Mouse (Mus musculus): Measurements from ENCODE around the gene Card9. TPM values are rescaled to one million over a fixed set of nuclear protein-coding genes. Genes with fewer than 3 reads are reported as not detected.
A peak's percentile ranks its signal among the peaks of the same experiment; 100 is the strongest.

The Card9 gene
- polyA plus RNA-seq, 1 experiment from 2014 or later: 0.62 TPM

- WGBS: 48% methylated on average over 11 of the region's 11 CpGs
- H3K9me3 ChIP-seq: no peaks in the 10 kb centered on the region
- H3K4me2 ChIP-seq: peak overlapping the region; percentile 14
- H3K4me1 ChIP-seq: peaks cover 57% of the 10 kb centered on the region
- peaks cover 74% of the 10 kb centered on the region for H3K36me3 ChIP-seq
- 0 out of 2 replicates have a peak overlapping the region, but pooled peaks have one; percentile 8 for H3K4me3 ChIP-seq
- peak overlapping the region; percentile 74 for H3K9ac ChIP-seq
- H3K27me3 ChIP-seq (replicated peaks): no peaks in the 10 kb centered on the region
- ATAC-seq (ENCODE audit: extremely low read depth, insufficient number of reproducible peaks, low FRiP score, low TSS enrichment): 0 out of 2 replicates have a peak, but pooled peaks have one; percentile 3
- peak overlapping the region; percentile 89 for H3K27ac ChIP-seq (replicated peaks)
Measured at GRCm38 (mm10) chr2:26342609-26343490, 17.9 kb downstream of the Card9 start.

- 34% methylated on average over 10 of the region's 10 CpGs for WGBS
- H3K9ac ChIP-seq: peak overlapping the region; percentile 74
- peak; percentile 42; the same call in 1 of the 2 replicates for ATAC-seq (ENCODE audit: extremely low read depth, insufficient number of reproducible peaks, low FRiP score, low TSS enrichment)
- peaks cover 66% of the 10 kb centered on the region for H3K36me3 ChIP-seq
- no peaks in the 10 kb centered on the region for H3K9me3 ChIP-seq
- no peaks in the 10 kb centered on the region for H3K27me3 ChIP-seq (replicated peaks)
- peak overlapping the region; percentile 14 for H3K4me2 ChIP-seq
- peaks cover 54% of the 10 kb centered on the region for H3K4me1 ChIP-seq
- H3K27ac ChIP-seq (replicated peaks): peak overlapping the region; percentile 89
- H3K4me3 ChIP-seq: no peak overlapping the region
Measured at GRCm38 (mm10) chr2:26342044-26342443, 18.7 kb downstream of the Card9 start.

- no peaks in the 10 kb centered on the region for H3K27me3 ChIP-seq (replicated peaks)
- H3K9me3 ChIP-seq: no peaks in the 10 kb centered on the region
- H3K36me3 ChIP-seq: peaks cover 61% of the 10 kb centered on the region
- H3K9ac ChIP-seq: peak overlapping the region; percentile 74
- H3K27ac ChIP-seq (replicated peaks): peak overlapping the region; percentile 89
- ATAC-seq (ENCODE audit: extremely low read depth, insufficient number of reproducible peaks, low FRiP score, low TSS enrichment): no peak
- no peak overlapping the region for H3K4me3 ChIP-seq
- peak overlapping the region; percentile 14 for H3K4me2 ChIP-seq
- H3K4me1 ChIP-seq: peaks cover 54% of the 10 kb centered on the region
- WGBS: 39% methylated on average over 2 of the region's 2 CpGs
Measured at GRCm38 (mm10) chr2:26341510-26341981, 19.2 kb downstream of the Card9 start.

- Histone ChIP-seq H3K9me3 (no peaks in the 10 kb centered on the region), H3K27ac (replicated peaks) (peak overlapping the region; percentile 33), H3K4me1 (peaks cover 54% of the 10 kb centered on the region), H3K9ac (peak overlapping the region; percentile 54), H3K36me3 (peaks cover 37% of the 10 kb centered on the region), H3K4me3 (no peak overlapping the region), H3K27me3 (replicated peaks) (no peaks in the 10 kb centered on the region), H3K4me2 (no peak overlapping the region)
- 54% methylated on average over 5 of the region's 5 CpGs for WGBS
- no peak for ATAC-seq (ENCODE audit: extremely low read depth, insufficient number of reproducible peaks, low FRiP score, low TSS enrichment)
Measured at GRCm38 (mm10) chr2:26339204-26339551, 21.5 kb downstream of the Card9 start.

- 76% methylated on average over 9 of the region's 13 CpGs for WGBS
Measured at GRCm38 (mm10) chr2:26338302-26339203, 22.2 kb downstream of the Card9 start.

GRCm38 (mm10) chr2:26330702-26331101, 30.0 kb downstream of the Card9 start:
- Histone ChIP-seq H3K27me3 (replicated peaks) (no peaks in the 10 kb centered on the region), H3K9me3 (no peaks in the 10 kb centered on the region), H3K9ac (peak overlapping the region; percentile 52), H3K4me1 (peaks cover 23% of the 10 kb centered on the region), H3K4me2 (peak overlapping the region; percentile 13; the same call in 1 of the 2 replicates), H3K4me3 (no peak overlapping the region), H3K36me3 (peaks cover 54% of the 10 kb centered on the region), H3K27ac (replicated peaks) (peak overlapping the region; percentile 48; the same call in 1 of the 2 replicates)
- no peak for ATAC-seq (ENCODE audit: extremely low read depth, insufficient number of reproducible peaks, low FRiP score, low TSS enrichment)
- WGBS: 69% methylated on average over 6 of the region's 6 CpGs

More at GRCm38 (mm10) chr2:26338302-26339203, 22.2 kb downstream of the Card9 start:
- peak; percentile 29; the same call in 1 of the 2 replicates for ATAC-seq (ENCODE audit: extremely low read depth, insufficient number of reproducible peaks, low FRiP score, low TSS enrichment)
- H3K4me3 ChIP-seq: no peak overlapping the region
- H3K4me1 ChIP-seq: peaks cover 53% of the 10 kb centered on the region
- H3K9me3 ChIP-seq: no peaks in the 10 kb centered on the region
- no peaks in the 10 kb centered on the region for H3K27me3 ChIP-seq (replicated peaks)
- peak overlapping the region; percentile 33 for H3K27ac ChIP-seq (replicated peaks)
- H3K36me3 ChIP-seq: peaks cover 31% of the 10 kb centered on the region
- H3K9ac ChIP-seq: peak overlapping the region; percentile 54
- H3K4me2 ChIP-seq: no peak overlapping the region

- H3K9ac ChIP-seq: peak overlapping the region; percentile 52
- H3K4me1 ChIP-seq: peaks cover 30% of the 10 kb centered on the region
- no peaks in the 10 kb centered on the region for H3K27me3 ChIP-seq (replicated peaks)
- peak overlapping the region; percentile 13 for H3K4me2 ChIP-seq
- no peak overlapping the region for H3K4me3 ChIP-seq
- ATAC-seq (ENCODE audit: extremely low read depth, insufficient number of reproducible peaks, low FRiP score, low TSS enrichment): no peak
- no peaks in the 10 kb centered on the region for H3K9me3 ChIP-seq
- peak overlapping the region; percentile 68 for H3K27ac ChIP-seq (replicated peaks)
- H3K36me3 ChIP-seq: peaks cover 60% of the 10 kb centered on the region
- WGBS: 82% methylated on average over 4 of the region's 4 CpGs
Measured at GRCm38 (mm10) chr2:26330056-26330468, 30.7 kb downstream of the Card9 start.

- peak; percentile 44; the same call in 1 of the 2 replicates for ATAC-seq (ENCODE audit: extremely low read depth, insufficient number of reproducible peaks, low FRiP score, low TSS enrichment)
- Histone ChIP-seq H3K9me3 (no peaks in the 10 kb centered on the region), H3K36me3 (peaks cover 67% of the 10 kb centered on the region), H3K27me3 (replicated peaks) (no peaks in the 10 kb centered on the region), H3K4me2 (no peak overlapping the region), H3K4me3 (no peak overlapping the region), H3K4me1 (peaks cover 36% of the 10 kb centered on the region), H3K27ac (replicated peaks) (peak overlapping the region; percentile 68), H3K9ac (no peak overlapping the region)
- 41% methylated on average over 8 of the region's 8 CpGs for WGBS
Measured at GRCm38 (mm10) chr2:26329402-26329801, 31.3 kb downstream of the Card9 start.

GRCm38 (mm10) chr2:26327852-26328251, 32.9 kb downstream of the Card9 start:
- Histone ChIP-seq H3K36me3 (peaks cover 82% of the 10 kb centered on the region), H3K27me3 (replicated peaks) (no peaks in the 10 kb centered on the region), H3K4me3 (no peak overlapping the region), H3K4me2 (no peak overlapping the region), H3K4me1 (peaks cover 44% of the 10 kb centered on the region), H3K9ac (no peak overlapping the region), H3K27ac (replicated peaks) (no peak overlapping the region), H3K9me3 (no peaks in the 10 kb centered on the region)
- ATAC-seq (ENCODE audit: extremely low read depth, insufficient number of reproducible peaks, low FRiP score, low TSS enrichment): no peak
- 86% methylated on average over 4 of the region's 4 CpGs for WGBS

GRCm38 (mm10) chr2:26325386-26326181, 35.1 kb downstream of the Card9 start:
- H3K9ac ChIP-seq: peak overlapping the region; percentile 33; the same call in 1 of the 2 replicates
- no peaks in the 10 kb centered on the region for H3K27me3 ChIP-seq (replicated peaks)
- no peaks in the 10 kb centered on the region for H3K9me3 ChIP-seq
- H3K27ac ChIP-seq (replicated peaks): peak overlapping the region; percentile 56
- 55% methylated on average over 15 of the region's 15 CpGs for WGBS
- peak; percentile 51; the same call in 1 of the 2 replicates for ATAC-seq (ENCODE audit: extremely low read depth, insufficient number of reproducible peaks, low FRiP score, low TSS enrichment)
- H3K36me3 ChIP-seq: peaks cover 73% of the 10 kb centered on the region
- H3K4me2 ChIP-seq: no peak overlapping the region
- H3K4me1 ChIP-seq: peaks cover 61% of the 10 kb centered on the region
- no peak overlapping the region for H3K4me3 ChIP-seq

All from heart, embryonic 13.5 days (tissue).